Comparison of ENCODE assay signal across 8 mouse cellular contexts in genomic region chr3:103058207-103059157, GRCm38 (mm10). TPM values are rescaled to one million over a fixed set of nuclear protein-coding genes. Genes with fewer than 3 reads are reported as not detected.
DNase-seq lines count a peak whose midpoint lies in the region; ATAC-seq and TF ChIP-seq lines count a peak whose summit lies in the region.

Gene Nras (plus strand): TSS chr3:103058285.

- H3K4me1 ChIP-seq in E14TG2a.4 (replicated peaks; ENCODE audit: low read depth, low read length), result peaks cover 30% of the 10 kb centered on the region
- peaks cover 8% of the 10 kb centered on the region for H3K4me1 ChIP-seq in forebrain, embryonic 13.5 days
- 0 out of 2 replicates have a peak, but pooled peaks cover 3% of the 10 kb centered on the region for H3K4me1 ChIP-seq in liver, postnatal 0 days (ENCODE audit: insufficient read depth)
- peaks cover 7% of the 10 kb centered on the region for H3K4me1 ChIP-seq in neural tube, embryonic 14.5 days (ENCODE audit: control insufficient read depth, insufficient read depth, low read length)

- peak within 1 kb of the TSS; percentile 65 for H3K4me2 ChIP-seq in forebrain, embryonic 13.5 days
- peak within 1 kb of the TSS; percentile 72 for H3K4me2 ChIP-seq in liver, postnatal 0 days (ENCODE audit: low read depth, low read length)
- H3K4me2 ChIP-seq in neural tube, embryonic 14.5 days (ENCODE audit: low read depth, low read length), result peak within 1 kb of the TSS; percentile 59

- no peaks in the 10 kb centered on the region for H3K27me3 ChIP-seq in E14TG2a.4 (ENCODE audit: insufficient read depth, low read length)
- H3K27me3 ChIP-seq in forebrain, embryonic 13.5 days, result no peaks in the 10 kb centered on the region
- H3K27me3 ChIP-seq in liver, postnatal 0 days (ENCODE audit: insufficient read depth, low read length), result no peaks in the 10 kb centered on the region
- H3K27me3 ChIP-seq in neural tube, embryonic 14.5 days (ENCODE audit: control insufficient read depth, insufficient read depth, low read length), result no peaks in the 10 kb centered on the region

- peak; percentile 55; the same call in 1 of the 2 replicates for TF ChIP-seq EP300 in liver, postnatal 0 days (IDR thresholded peaks at IDR 0.05; ENCODE audit: low read depth)

- H3K36me3 ChIP-seq in E14TG2a.4 (ENCODE audit: insufficient read depth, low read length), result peaks cover 83% of the 10 kb centered on the region
- H3K36me3 ChIP-seq in forebrain, embryonic 13.5 days (ENCODE audit: poor library complexity, severe bottlenecking), result peaks cover 67% of the 10 kb centered on the region
- peaks cover 60% of the 10 kb centered on the region for H3K36me3 ChIP-seq in liver, postnatal 0 days (replicated peaks; ENCODE audit: insufficient read depth, low read length)
- H3K36me3 ChIP-seq in neural tube, embryonic 14.5 days (ENCODE audit: control insufficient read depth, insufficient read depth, low read length), result peaks cover 57% of the 10 kb centered on the region

- 2% methylated on average over 46 of the region's 46 CpGs for WGBS in forebrain, embryonic 13.5 days
- 1% methylated on average over 46 of the region's 46 CpGs for WGBS in large intestine, adult 2 months
- 2% methylated on average over 46 of the region's 46 CpGs for whole genome bisulfite sequencing in liver, postnatal 0 days (ENCODE audit: insufficient replicate concordance)
- 2% methylated on average over 46 of the region's 46 CpGs for WGBS in neural tube, embryonic 14.5 days

- peak; percentile 99 for ATAC-seq in forebrain, embryonic 13.5 days
- ATAC-seq in liver, postnatal 0 days, result peak; percentile 99
- peak; percentile 99 for ATAC-seq in neural tube, embryonic 14.5 days (ENCODE audit: low read depth)

- DNase-seq in c-Kit-positive CD71-positive TER-119-positive erythroid progenitor cells, embryonic 14.5 days (ENCODE audit: low spot score), result peak; percentile 88
- peak; percentile 96 to 97 for DNase-seq in heart, postnatal 10 days
- DNase-seq in large intestine, adult 2 months (ENCODE audit: low read depth, low spot score), result peak; percentile 73
- peak; percentile 96 for DNase-seq in liver, postnatal 0 days
- DNase-seq in testis, postnatal 10 days (ENCODE audit: low spot score), result peak; percentile 99

- H3K27ac ChIP-seq in forebrain, embryonic 13.5 days, result peak within 1 kb of the TSS; percentile 95
- peak within 1 kb of the TSS; percentile 93 for H3K27ac ChIP-seq in liver, postnatal 0 days (ENCODE audit: low read depth)
- peak within 1 kb of the TSS; percentile 92 for H3K27ac ChIP-seq in neural tube, embryonic 14.5 days (ENCODE audit: low read depth, low read length)

- H3K9ac ChIP-seq in forebrain, embryonic 13.5 days, result peak within 1 kb of the TSS; percentile 86
- H3K9ac ChIP-seq in liver, postnatal 0 days (replicated peaks), result peak within 1 kb of the TSS; percentile 87
- peak within 1 kb of the TSS; percentile 70 for H3K9ac ChIP-seq in neural tube, embryonic 14.5 days (replicated peaks; ENCODE audit: low read depth, low read length)

- peak within 1 kb of the TSS; percentile 87 for H3K4me3 ChIP-seq in E14TG2a.4 (replicated peaks; ENCODE audit: low read length)
- peak within 1 kb of the TSS; percentile 79 for H3K4me3 ChIP-seq in forebrain, embryonic 13.5 days
- H3K4me3 ChIP-seq in liver, postnatal 0 days (ENCODE audit: low read depth, low read length), result peak within 1 kb of the TSS; percentile 90
- H3K4me3 ChIP-seq in neural tube, embryonic 14.5 days (ENCODE audit: low read depth, low read length), result peak within 1 kb of the TSS; percentile 74

- H3K9me3 ChIP-seq in E14TG2a.4 (ENCODE audit: low read length), result no peaks in the 10 kb centered on the region
- H3K9me3 ChIP-seq in forebrain, embryonic 13.5 days (replicated peaks), result no peaks in the 10 kb centered on the region
- no peaks in the 10 kb centered on the region for H3K9me3 ChIP-seq in liver, postnatal 0 days (ENCODE audit: low read length)
- H3K9me3 ChIP-seq in neural tube, embryonic 14.5 days (ENCODE audit: control insufficient read depth, low read length), result no peaks in the 10 kb centered on the region

- intact Hi-C loops in heart, postnatal 10 days (cut with DNase I), result loop anchor here (2.0 to 5.0 kb wide), 2 partner anchors 36 to 112 kb away; partner anchors contain the start of genes Bcas2 and Csde1

- TF ChIP-seq CTCF in E14TG2a.4 (conservative IDR thresholded peaks at IDR 0.05; ENCODE audit: low read length), result no peak
- TF ChIP-seq CTCF in liver, postnatal 0 days (IDR thresholded peaks at IDR 0.05; ENCODE audit: low read depth), result no peak

RNA-seq across cellular contexts. Expression of gene Nras, which starts in this region (rescaled TPM):
- polyA plus RNA-seq in forebrain, embryonic 13.5 days (2015; fragmentation: Nextera tagmentation; extraction: Ambion mirVana), result 135 and 142 TPM in 2 replicates
- total RNA-seq in heart, postnatal 10 days (2021), result 100 to 1,000 TPM; 103 to 105 TPM
- polyA plus RNA-seq in large intestine, adult 2 months (2012; rRNA removed), result 21.6 and 23.0 TPM in 2 replicates
- 16.2 and 19.4 TPM in 2 replicates for polyA plus RNA-seq in liver, postnatal 0 days (2015; fragmentation: Nextera tagmentation; extraction: Ambion mirVana)
- 79.8 and 89.8 TPM in 2 replicates for polyA plus RNA-seq in neural tube, embryonic 14.5 days (2014; fragmentation: Nextera tagmentation; extraction: Ambion mirVana)

Comparison
In these comparisons a context has a peak if more than half of its experiments do, and no peak if none do; other contexts are left out.
1. Peak in every context shown above with its lines: DNase-seq, ATAC-seq, H3K4me3 ChIP-seq and H3K27ac ChIP-seq.